In the genomic region with DNA sequence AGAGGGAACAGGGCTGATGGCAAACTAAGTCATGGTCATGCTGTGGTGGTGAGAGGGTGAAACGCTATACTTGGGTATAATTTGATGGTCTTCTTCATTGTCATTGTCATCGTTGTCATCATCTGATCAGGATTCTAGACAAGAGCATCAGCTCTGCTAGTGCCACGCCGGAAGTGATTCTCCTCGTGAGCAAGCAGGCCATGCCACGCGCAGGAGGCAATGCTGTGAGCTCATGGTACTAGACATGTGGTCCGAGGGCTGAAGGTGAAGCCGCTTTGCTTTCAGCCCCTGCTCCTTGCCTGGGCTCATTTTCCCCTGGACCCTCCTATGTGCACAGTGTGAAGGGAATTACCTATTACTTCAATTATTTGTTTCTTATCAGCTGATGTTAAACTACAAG, we compare ENCODE assay signal across 38 mouse cellular contexts. TPM values are rescaled to one million over a fixed set of nuclear protein-coding genes. Genes with fewer than 3 reads are reported as not detected.
"Had no signal": no experiment of that assay in that cellular context is flagged by ENCODE, and none has a peak within 500 bp of the region (broad histone marks: within the 10 kb centered on the region; RNA-seq: fewer than 3 reads in every experiment).

No protein-coding gene starts in this region.

- H3K4me1 ChIP-seq: liver, embryonic 12.5 days; liver, embryonic 13.5 days; liver, embryonic 15.5 days; megakaryocyte, embryonic 14.5 days had no signal

- H3K36me3 ChIP-seq: limb, embryonic 10.5 days; limb, embryonic 12.5 days; limb, embryonic 13.5 days; limb, embryonic 15.5 days; liver, embryonic 12.5 days; liver, embryonic 13.5 days; liver, embryonic 15.5 days; lung, embryonic 15.5 days; midbrain, embryonic 10.5 days; midbrain, embryonic 12.5 days; midbrain, embryonic 13.5 days; midbrain, embryonic 15.5 days; neural tube, embryonic 12.5 days had no signal

- DNase-seq: left cerebral cortex, postnatal 4 days; liver; liver, embryonic 13.5 days; liver, postnatal 0 days; lung, adult 18-20 months; lung, adult 2 months; lung, embryonic 14.5 days; lung, postnatal 10 days; lung, postnatal 14 days; lung, postnatal 36 days; lung, postnatal 4 days had no signal

- H3K9ac ChIP-seq: limb, embryonic 12.5 days; limb, embryonic 13.5 days; limb, embryonic 15.5 days; liver, embryonic 12.5 days; liver, embryonic 13.5 days; liver, embryonic 14.5 days; liver, embryonic 15.5 days; liver, postnatal 0 days; lung, embryonic 14.5 days; lung, embryonic 15.5 days; midbrain, embryonic 12.5 days; midbrain, embryonic 13.5 days; midbrain, embryonic 15.5 days; neural tube, embryonic 12.5 days had no signal

- H3K4me3 ChIP-seq: limb, embryonic 10.5 days; limb, embryonic 12.5 days; limb, embryonic 13.5 days; limb, embryonic 15.5 days; liver, embryonic 12.5 days; liver, embryonic 13.5 days; liver, embryonic 15.5 days; lung, embryonic 15.5 days; megakaryocyte, embryonic 14.5 days; midbrain, embryonic 12.5 days; midbrain, embryonic 13.5 days; midbrain, embryonic 15.5 days; myocyte; neural tube, embryonic 12.5 days had no signal

- ATAC-seq: liver, embryonic 12.5 days; liver, postnatal 0 days; lung, postnatal 0 days; midbrain, embryonic 13.5 days; midbrain, embryonic 15.5 days; midbrain, embryonic 16.5 days had no signal

- H3K9me3 ChIP-seq: limb, embryonic 10.5 days; limb, embryonic 12.5 days; limb, embryonic 13.5 days; limb, embryonic 15.5 days; liver, embryonic 12.5 days; liver, embryonic 13.5 days; liver, embryonic 15.5 days; lung, embryonic 15.5 days; megakaryocyte, embryonic 14.5 days; midbrain, embryonic 10.5 days; midbrain, embryonic 12.5 days; midbrain, embryonic 13.5 days; midbrain, embryonic 15.5 days; neural tube, embryonic 12.5 days had no signal

- H3K4me2 ChIP-seq: limb, embryonic 12.5 days; limb, embryonic 13.5 days; limb, embryonic 15.5 days; liver, embryonic 11.5 days; liver, embryonic 12.5 days; liver, embryonic 13.5 days; liver, embryonic 15.5 days; lung, embryonic 14.5 days; lung, embryonic 15.5 days; midbrain, embryonic 13.5 days; midbrain, embryonic 15.5 days had no signal

- H3K27ac ChIP-seq: limb, embryonic 10.5 days; limb, embryonic 12.5 days; limb, embryonic 13.5 days; limb, embryonic 15.5 days; liver, embryonic 12.5 days; liver, embryonic 13.5 days; liver, embryonic 14.5 days; liver, embryonic 15.5 days; lung, embryonic 15.5 days; macrophage; midbrain, embryonic 12.5 days; midbrain, embryonic 15.5 days; neural tube, embryonic 12.5 days had no signal

RNA-seq across cellular contexts. Expression of a gene that starts 32.3 kb away (rescaled TPM):
- total RNA-seq: liver, adult 2 months; megakaryocyte progenitor cell, adult 5-6 weeks; megakaryocyte, adult 5-6 weeks; megakaryocyte-erythroid progenitor cell, adult 5-6 weeks; monocyte, adult 5-6 weeks had no signal
- polyA plus RNA-seq: limb, embryonic 10.5 days; limb, embryonic 11.5 days; limb, embryonic 12.5 days; limb, embryonic 13.5 days; limb, embryonic 15.5 days; liver, adult 2 months; liver, embryonic 11.5 days; liver, embryonic 12.5 days; liver, embryonic 13.5 days; liver, embryonic 14.5 days; liver, embryonic 15.5 days; liver, embryonic 16.5 days; liver, postnatal 0 days; lung, adult 2 months; lung, embryonic 15.5 days; lung, embryonic 16.5 days; lung, postnatal 0 days; macrophage; myocyte had no signal
